Mouse (Mus musculus) yolk sac, embryonic 10.5 days (tissue): ENCODE results near the gene Pex5.
"Not testable (repeated sequence)": the region's sequence is repeated elsewhere in the genome, so short reads cannot be mapped to it uniquely, and the experiment has no call there.

ENCODE experiments used
- DNase-seq: peaks from one replicate; pipeline ENCODE4 v3.0.0-alpha.2; 2017; ENCODE audit warnings: low spot score

The Pex5 gene

DNA sequence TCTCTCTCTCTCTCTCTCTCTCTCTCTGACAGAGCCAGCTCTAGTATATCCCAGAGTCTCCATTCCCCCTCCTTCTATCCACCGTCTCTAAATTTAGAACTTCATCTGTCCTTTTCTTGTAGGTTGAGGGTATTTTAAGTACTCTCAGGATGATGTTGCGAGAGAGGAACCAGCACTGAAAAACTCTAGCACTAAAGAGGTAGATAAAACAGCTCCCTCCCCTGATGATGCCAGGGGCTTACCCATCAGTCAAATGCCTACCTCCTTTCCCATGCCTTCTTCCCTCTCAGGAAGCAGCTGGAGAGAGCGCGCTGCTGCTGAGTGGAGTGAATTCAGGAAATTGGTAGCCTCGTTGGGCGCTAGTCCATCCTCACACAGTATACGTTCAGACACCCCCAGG, 12.4 kb upstream of the Pex5 start:
- no peak for DNase-seq

GRCm38 (mm10) chr6:124426604-124427003, 11.7 kb upstream of the Pex5 start:
- no peak for DNase-seq

- no peak for DNase-seq
These were observed 10.7 kb upstream of the Pex5 start for GRCm38 (mm10) chr6:124425523-124425922.

GRCm38 (mm10) chr6:124425042-124425441, 10.2 kb upstream of the Pex5 start:
- peak; percentile 37 for DNase-seq

DNA sequence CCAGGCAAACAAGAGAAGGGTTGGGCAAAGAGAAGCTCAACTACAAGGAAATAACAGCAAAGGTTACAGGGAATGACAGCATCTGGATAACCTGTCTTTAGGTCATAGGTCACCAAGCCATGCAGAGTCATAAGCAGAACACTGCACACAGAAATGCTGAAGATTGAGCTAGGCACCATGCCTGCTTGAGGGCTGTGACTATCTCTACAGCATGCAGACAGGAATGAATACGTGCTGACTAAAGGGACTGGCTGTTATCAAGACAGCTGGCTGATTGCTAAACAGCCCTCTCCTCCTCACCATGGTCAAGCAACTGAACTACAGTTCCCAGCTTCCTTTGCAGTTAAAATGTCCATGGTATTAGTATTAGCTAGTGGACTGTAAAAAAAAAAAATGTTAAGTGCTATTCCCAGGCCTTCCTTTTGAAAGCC, 9.2 kb upstream of the Pex5 start:
- peak; percentile 42 for DNase-seq

- no peak for DNase-seq
These were observed 3.8 kb upstream of the Pex5 start for GRCm38 (mm10) chr6:124418686-124419085.

DNA sequence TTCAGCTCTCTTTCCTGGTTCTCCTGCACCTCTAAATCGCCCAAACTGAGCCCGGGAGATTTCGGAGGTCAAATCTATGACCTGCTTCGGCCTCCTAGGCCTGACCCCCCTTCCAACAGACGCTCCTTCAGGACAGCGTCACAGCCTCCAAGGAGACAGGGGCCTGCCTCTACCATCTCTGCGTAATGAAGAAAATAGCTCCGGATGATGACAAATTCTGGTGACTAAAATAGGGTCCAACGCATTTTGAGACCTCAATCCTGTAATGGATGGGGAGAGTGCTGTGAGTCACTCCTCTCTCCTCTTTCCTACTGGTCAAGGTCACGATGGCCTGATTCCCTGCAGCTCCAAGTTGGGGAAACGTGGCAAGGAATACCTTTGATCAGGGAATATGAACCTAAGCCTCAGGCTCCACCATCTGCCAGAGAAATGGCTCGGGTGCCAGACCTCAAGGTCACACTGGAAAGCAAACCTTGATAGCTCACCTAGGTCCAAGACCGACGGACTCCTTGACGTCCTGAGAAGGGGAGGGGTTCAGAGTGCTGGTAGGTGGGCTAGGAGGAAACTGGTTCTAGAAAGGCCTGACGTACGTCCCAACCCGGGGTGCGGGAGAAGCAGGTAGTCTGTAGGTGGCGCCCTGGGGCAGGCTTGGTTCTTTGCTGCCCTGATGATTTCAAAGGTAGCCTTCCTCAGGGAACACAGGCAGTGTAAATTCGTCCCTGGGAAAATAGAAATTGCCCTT, 651 bp upstream of the Pex5 start:
- DNase-seq: peak; percentile 88

DNA sequence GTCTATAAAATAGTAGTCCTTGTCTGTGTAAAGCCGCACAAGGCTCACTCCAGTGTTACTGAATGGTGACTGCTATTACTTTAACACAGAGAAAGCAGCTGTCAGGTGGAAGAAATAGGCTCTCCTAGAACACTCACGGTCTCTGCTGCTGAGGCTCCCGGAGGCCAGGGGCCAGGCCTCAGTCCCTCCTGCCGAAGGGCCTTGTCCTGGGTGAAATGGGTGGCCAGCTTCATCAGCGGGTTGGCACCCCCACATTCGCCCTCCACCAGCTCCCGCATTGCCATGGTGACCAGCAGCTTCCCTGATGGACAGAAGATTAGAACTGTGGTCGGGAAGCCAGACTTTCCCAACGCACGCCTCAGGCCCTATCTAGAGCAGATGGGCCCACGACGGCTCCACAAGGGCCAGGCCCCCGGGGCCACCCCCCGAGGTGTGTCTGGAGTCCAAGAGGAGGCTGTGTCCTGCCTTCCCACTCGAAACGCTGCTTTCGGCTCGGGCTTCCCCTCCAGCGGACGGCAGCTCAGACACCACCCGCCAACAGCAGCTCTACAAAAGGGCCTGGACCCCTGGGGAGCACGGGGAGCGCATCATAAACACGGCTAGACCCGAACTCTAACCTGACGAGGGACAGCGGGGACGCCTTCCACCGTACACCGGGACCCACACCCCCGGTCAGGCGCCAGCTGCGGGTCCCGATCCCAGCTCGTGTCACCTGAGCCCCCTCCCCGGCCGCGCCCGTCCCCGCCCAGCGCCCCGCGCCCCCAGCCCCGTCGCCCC, 529 bp downstream of the Pex5 start:
- DNase-seq: peak; percentile 51

DNA sequence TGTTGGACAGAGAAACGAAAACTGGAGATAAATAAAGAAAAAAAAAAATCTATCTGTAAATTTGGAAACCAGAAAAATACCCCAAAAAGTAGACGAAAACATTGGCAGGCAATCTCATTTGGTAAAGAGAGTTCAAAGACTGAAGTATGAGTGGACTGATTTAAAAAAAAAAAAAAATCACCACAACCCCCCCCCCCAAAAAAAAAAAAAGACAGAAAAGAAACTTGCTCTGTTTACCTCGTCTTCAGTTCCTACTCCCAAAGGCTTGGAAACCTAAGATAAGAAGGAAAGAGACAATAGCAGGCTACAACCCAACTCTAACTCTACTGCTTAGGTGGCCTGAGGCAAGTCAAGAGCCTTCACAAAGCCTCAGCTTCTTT, 1.1 kb downstream of the Pex5 start:
- no peak for DNase-seq

- DNase-seq: no peak
These were observed 6.5 kb downstream of the Pex5 start for GRCm38 (mm10) chr6:124408355-124408754.

GRCm38 (mm10) chr6:124407180-124407579, 7.7 kb downstream of the Pex5 start:
- no peak for DNase-seq

DNA sequence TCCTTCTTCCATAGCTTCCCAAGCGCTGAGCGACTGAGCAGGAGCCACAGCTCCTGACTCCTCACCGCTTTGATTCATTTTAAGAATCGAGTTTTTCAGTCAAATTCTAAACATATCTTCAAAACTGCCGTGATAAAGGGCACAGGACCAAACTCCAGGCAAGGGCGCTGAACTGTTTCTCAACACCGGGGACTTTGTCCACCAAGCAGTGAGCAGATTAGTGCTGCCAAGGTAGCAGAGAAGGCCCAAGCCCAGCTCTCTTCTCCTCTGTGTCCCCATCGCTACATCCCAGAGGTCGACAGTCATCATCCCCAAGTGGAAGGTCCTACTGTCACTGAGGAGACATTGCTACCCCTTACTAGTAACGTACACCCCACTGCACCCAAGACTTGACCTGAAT, 8.5 kb downstream of the Pex5 start:
- no peak for DNase-seq

DNA sequence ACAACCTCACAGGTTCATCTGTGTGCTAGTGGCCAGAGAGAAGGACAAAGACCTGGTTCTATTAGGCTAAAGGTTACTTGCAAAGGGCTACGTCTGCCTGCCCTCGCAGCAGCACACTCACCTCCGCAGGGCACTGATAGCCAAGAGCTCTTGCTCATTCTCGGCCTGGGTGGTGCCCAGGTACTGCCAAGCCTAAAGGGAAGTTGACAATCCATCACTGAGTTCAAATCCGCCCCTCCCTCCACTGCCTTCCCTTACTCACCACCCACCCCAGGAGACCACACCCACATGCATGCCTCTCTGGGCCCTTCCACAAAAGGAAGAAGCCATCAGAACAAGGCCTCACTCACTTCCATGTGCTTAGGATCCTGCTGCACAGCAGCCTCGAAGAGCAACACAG, 15.1 kb downstream of the Pex5 start:
- DNase-seq: no peak

GRCm38 (mm10) chr6:124394991-124395390, 19.9 kb downstream of the Pex5 start:
- not testable (repeated sequence) for DNase-seq

GRCm38 (mm10) chr6:124380142-124380541, 34.7 kb downstream of the Pex5 start:
- DNase-seq: no peak

DNA sequence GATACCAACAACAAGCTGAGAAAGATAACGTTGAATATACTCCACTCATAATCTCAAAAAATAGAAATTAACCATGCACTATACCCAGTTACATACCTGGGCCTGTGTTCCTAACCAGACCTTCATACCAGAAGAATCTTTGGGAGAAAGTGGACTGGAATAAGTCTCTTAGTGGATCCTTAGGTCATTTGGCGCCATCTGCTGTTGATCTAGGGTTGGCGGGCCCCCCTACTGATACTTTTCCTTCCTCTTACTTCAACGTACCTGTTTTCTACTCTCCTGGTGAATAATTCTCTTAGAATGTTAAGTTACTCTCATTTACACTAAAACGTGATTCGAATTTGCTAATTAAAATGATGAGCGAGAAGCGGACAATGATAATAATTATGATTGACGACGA, 35.5 kb downstream of the Pex5 start:
- peak; percentile 48 for DNase-seq

DNA sequence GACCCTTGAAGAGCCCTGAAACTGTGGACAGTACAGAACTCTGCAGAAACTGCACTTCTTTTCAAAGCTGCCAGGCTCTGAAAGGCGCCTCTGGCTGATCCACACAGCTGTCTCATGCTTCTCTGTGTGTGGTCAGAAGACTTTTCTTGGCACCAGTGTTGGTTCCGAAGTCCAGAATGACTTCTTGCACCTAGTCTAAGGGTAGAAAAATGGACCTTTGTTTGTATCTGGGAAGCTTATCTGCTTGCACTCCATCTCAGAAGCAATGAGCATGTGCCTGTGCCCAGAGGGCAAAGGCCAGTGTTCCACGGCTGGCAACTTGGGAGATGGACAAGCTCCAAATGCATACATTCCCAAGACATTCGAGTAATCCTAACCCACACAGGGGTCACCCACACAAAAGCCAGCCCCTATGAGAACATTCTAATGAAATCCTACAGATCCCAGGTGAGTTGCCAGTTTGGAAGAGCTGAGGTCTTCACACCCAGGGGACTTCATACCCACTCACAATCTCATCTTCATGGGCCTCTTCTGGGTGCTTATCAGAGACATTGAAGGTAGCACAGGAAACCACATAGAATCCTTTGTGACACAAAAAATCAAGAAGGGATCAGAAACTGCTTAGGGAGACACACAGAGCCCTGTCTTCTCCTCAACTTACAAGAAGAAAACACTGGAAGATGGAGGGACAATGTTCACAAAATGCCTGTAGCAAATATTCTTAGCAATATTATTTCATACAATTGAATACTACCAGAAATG, 37.2 kb downstream of the Pex5 start:
- no peak for DNase-seq

GRCm38 (mm10) chr6:124376311-124376710, 38.6 kb downstream of the Pex5 start:
- DNase-seq: no peak

- peak; percentile 57 for DNase-seq
These were observed 39.4 kb downstream of the Pex5 start for GRCm38 (mm10) chr6:124375435-124375884.

DNA sequence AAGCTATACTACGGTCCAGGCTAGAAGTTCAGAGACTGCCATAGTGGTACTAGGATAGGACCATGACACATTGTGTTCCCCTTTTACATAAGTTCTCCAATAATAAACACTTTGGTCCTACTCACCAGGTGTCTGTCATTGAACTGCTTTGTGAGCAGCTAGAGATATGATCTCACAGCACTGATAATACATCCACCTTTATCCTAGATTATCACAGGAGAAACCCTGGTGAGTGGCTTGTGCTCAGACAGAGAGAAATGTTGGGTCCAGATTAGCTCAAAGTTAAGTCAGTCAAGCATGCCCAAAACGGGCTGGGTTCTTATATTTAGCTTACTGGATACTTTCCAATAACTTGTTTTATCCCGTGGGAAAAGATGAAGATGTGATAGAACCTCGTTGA, 40.2 kb downstream of the Pex5 start:
- no peak for DNase-seq

- no peak for DNase-seq
These were observed 41.2 kb downstream of the Pex5 start for GRCm38 (mm10) chr6:124373584-124374206.

DNA sequence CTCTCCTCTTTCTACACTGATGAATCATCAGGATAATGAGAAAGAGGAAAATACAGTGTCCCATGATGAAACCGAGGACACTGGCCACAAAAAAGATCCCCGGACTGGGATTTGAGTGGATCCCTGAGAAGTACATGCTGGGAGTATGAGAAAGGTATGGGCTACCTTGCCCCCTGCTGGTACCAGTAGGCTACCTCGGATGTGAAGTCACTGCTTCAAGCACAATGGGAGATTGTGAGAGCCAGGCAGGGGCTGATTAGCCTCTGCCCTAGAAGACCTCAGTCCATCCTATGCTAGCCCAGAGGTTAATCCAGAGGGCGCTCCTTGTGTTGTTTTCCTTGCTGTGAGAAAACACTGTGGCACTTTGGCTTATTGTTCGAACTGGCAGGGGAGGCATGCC, 50.5 kb downstream of the Pex5 start:
- no peak for DNase-seq
